In the genomic region with DNA sequence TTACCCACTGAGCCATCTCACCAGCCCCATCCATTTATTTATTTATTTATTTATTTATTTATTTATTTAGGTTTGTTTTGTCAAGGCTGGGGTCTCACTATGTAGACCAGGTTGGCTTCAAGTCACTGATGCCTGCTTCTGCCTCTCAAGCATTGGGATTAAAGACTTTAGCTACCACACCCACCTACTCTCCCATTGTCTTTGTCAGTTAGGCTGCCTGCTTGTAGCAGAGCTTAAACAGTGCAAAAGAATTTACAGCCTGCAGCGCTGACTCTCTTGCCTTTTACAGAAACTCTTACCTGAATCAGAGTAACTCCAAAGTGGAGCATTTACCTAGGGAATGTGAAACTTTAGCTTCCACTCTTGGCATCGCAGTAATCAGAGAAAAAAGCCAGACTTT, we compare ENCODE assay signal across 15 mouse cellular contexts.
"Had no signal": no experiment of that assay in that cellular context is flagged by ENCODE, and none has a peak within 500 bp of the region (broad histone marks: within the 10 kb centered on the region; RNA-seq: fewer than 3 reads in every experiment).

No protein-coding gene starts in this region.

- H3K4me3 ChIP-seq: lung, embryonic 15.5 days; megakaryocyte, embryonic 14.5 days; midbrain, embryonic 12.5 days; midbrain, embryonic 15.5 days; neural tube, embryonic 12.5 days had no signal

- H3K27ac ChIP-seq: lung, embryonic 15.5 days; macrophage; midbrain, embryonic 12.5 days; neural tube, embryonic 12.5 days had no signal

- H3K36me3 ChIP-seq: midbrain, embryonic 15.5 days had no signal

- DNase-seq: liver, postnatal 0 days; lung, adult 2 months; lung, postnatal 14 days; lung, postnatal 36 days; right cerebral cortex, postnatal 14 days; thymus, adult 18-20 months; thymus, postnatal 14 days; thymus, postnatal 36 days had no signal

- H3K9ac ChIP-seq: liver, postnatal 0 days; lung, embryonic 15.5 days; midbrain, embryonic 12.5 days; midbrain, embryonic 15.5 days; neural tube, embryonic 12.5 days had no signal

- H3K27me3 ChIP-seq: lung, embryonic 15.5 days; megakaryocyte, embryonic 14.5 days; midbrain, embryonic 12.5 days; midbrain, embryonic 15.5 days; neural tube, embryonic 12.5 days had no signal

- H3K9me3 ChIP-seq: lung, embryonic 15.5 days; megakaryocyte, embryonic 14.5 days; midbrain, embryonic 12.5 days; midbrain, embryonic 15.5 days; neural tube, embryonic 12.5 days had no signal

- H3K4me2 ChIP-seq: lung, embryonic 15.5 days; midbrain, embryonic 12.5 days; midbrain, embryonic 15.5 days; neural tube, embryonic 12.5 days had no signal

- ATAC-seq: liver, postnatal 0 days; lung, postnatal 0 days; midbrain, embryonic 15.5 days had no signal
